Mouse (Mus musculus): ENCODE measurements around the gene Cdk14.
"Not testable (repeated sequence)": the region's sequence is repeated elsewhere in the genome, so short reads cannot be mapped to it uniquely, and the experiment has no call there.

Cdk14 gene

GRCm38 (mm10) chr5:4991023-4991422 is 429.1 kb downstream of the Cdk14 start:
- DNase-seq (ENCODE audit: low spot score in 2 of 2), result no peak

GRCm38 (mm10) chr5:4990237-4990636 is 429.9 kb downstream of the Cdk14 start:
- no peak for DNase-seq (ENCODE audit: low spot score in 2 of 2)

GRCm38 (mm10) chr5:4986181-4986580 is 433.9 kb downstream of the Cdk14 start:
- DNase-seq (ENCODE audit: low spot score in 2 of 2), result no peak

- DNase-seq (ENCODE audit: low spot score in 2 of 2), result no peak
These were observed 440.6 kb downstream of the Cdk14 start for GRCm38 (mm10) chr5:4979551-4979950.

- DNase-seq (ENCODE audit: low spot score in 2 of 2), result no peak
These were observed 446.7 kb downstream of the Cdk14 start for GRCm38 (mm10) chr5:4973408-4973807.

GRCm38 (mm10) chr5:4962063-4962610 is 458.0 kb downstream of the Cdk14 start:
- DNase-seq (ENCODE audit: low spot score in 2 of 2), result peak in 1 of 2 experiments; percentile 41

- DNase-seq (ENCODE audit: low spot score in 2 of 2), result no peak
These were observed 458.5 kb downstream of the Cdk14 start for GRCm38 (mm10) chr5:4961636-4962035.

GRCm38 (mm10) chr5:4959446-4959845 is 460.7 kb downstream of the Cdk14 start:
- DNase-seq (ENCODE audit: low spot score in 2 of 2), result no peak

- DNase-seq (ENCODE audit: low spot score in 2 of 2), result no peak
These were observed 464.1 kb downstream of the Cdk14 start for GRCm38 (mm10) chr5:4955993-4956392.

- no peak for DNase-seq (ENCODE audit: low spot score in 2 of 2)
These were observed 464.7 kb downstream of the Cdk14 start for GRCm38 (mm10) chr5:4955392-4955791.

GRCm38 (mm10) chr5:4949433-4949832 is 470.7 kb downstream of the Cdk14 start:
- DNase-seq (ENCODE audit: low spot score in 2 of 2), result no peak

GRCm38 (mm10) chr5:4948090-4948954 is 471.8 kb downstream of the Cdk14 start:
- DNase-seq (ENCODE audit: low spot score in 2 of 2), result no peak

GRCm38 (mm10) chr5:4935131-4935530 is 485.0 kb downstream of the Cdk14 start:
- no peak for DNase-seq (ENCODE audit: low spot score in 2 of 2)

GRCm38 (mm10) chr5:4934491-4934890 is 485.6 kb downstream of the Cdk14 start:
- DNase-seq (ENCODE audit: low spot score in 2 of 2), result no peak

- no peak for DNase-seq (ENCODE audit: low spot score in 2 of 2)
These were observed 488.5 kb downstream of the Cdk14 start for GRCm38 (mm10) chr5:4931539-4932143.

GRCm38 (mm10) chr5:4929628-4930027 is 490.5 kb downstream of the Cdk14 start:
- no peak for DNase-seq (ENCODE audit: low spot score in 2 of 2)

GRCm38 (mm10) chr5:4924866-4925265 is 495.2 kb downstream of the Cdk14 start:
- DNase-seq (ENCODE audit: low spot score in 2 of 2), result no peak

- DNase-seq (ENCODE audit: low spot score in 2 of 2), result peak in 1 of 2 experiments; percentile 55
These were observed 501.7 kb downstream of the Cdk14 start for GRCm38 (mm10) chr5:4918376-4918775.

- no peak for DNase-seq (ENCODE audit: low spot score in 2 of 2)
These were observed 502.4 kb downstream of the Cdk14 start for GRCm38 (mm10) chr5:4917743-4918142.

- no peak for DNase-seq (ENCODE audit: low spot score in 2 of 2)
These were observed 502.8 kb downstream of the Cdk14 start for GRCm38 (mm10) chr5:4917274-4917673.

GRCm38 (mm10) chr5:4916390-4917273 is 503.5 kb downstream of the Cdk14 start:
- DNase-seq (ENCODE audit: low spot score in 2 of 2), result no peak

GRCm38 (mm10) chr5:4904911-4905310 is 515.2 kb downstream of the Cdk14 start:
- not testable (repeated sequence) for DNase-seq (ENCODE audit: low spot score in 2 of 2)
